Mouse (Mus musculus) skeletal muscle tissue, postnatal 0 days (tissue): ENCODE measurements around the gene Cxcl10. TPM values are rescaled to one million over a fixed set of nuclear protein-coding genes. Genes with fewer than 3 reads are reported as not detected.

Source experiments
- polyA plus RNA-seq: library from polyadenylated mRNA; unstranded; fragments of >200 nt; fragmentation: Nextera tagmentation; extraction: Ambion mirVana; gene quantifications from 2 replicates; pipeline ENCODE4 v1.2.1, GENCODE M21; 2015

The Cxcl10 gene
- 1.9 TPM in 2 replicates for polyA plus RNA-seq

GRCm38 (mm10) chr5:92348794-92349413 is at the start of gene Cxcl10:
Gene Cxcl10, minus strand, starts transcription at chr5:92348889.

GRCm38 (mm10) chr5:92331635-92332338 is 16.9 kb downstream of the Cxcl10 start, which contains the start of gene Art3:
Gene Art3, plus strand, starts transcription at chr5:92331827.

GRCm38 (mm10) chr5:92327929-92328328 is 20.8 kb downstream of the Cxcl10 start, which contains the start of gene Cxcl9:
Gene Cxcl9, minus strand, starts transcription at chr5:92328079.

GRCm38 (mm10) chr5:92309681-92310511 is 38.8 kb downstream of the Cxcl10 start, which contains the start of gene Sdad1:
Gene Sdad1, minus strand, starts transcription at chr5:92310479.

Other genes with a start within 250 kb of the Cxcl10 start
- gene Uso1, start 211.0 kb downstream of the Cxcl10 start, polyA plus RNA-seq = 35.9 and 40.6 TPM in 2 replicates
- not detected in 2 replicates for gene U90926, start 133.5 kb downstream of the Cxcl10 start, polyA plus RNA-seq
- not detected in 2 replicates for gene Ppef2, start 92.6 kb downstream of the Cxcl10 start, polyA plus RNA-seq
- 7.8 and 12.9 TPM in 2 replicates for gene Naaa, start 70.7 kb downstream of the Cxcl10 start, polyA plus RNA-seq
- 18.8 and 19.3 TPM in 2 replicates for gene Sdad1, start 38.4 kb downstream of the Cxcl10 start, polyA plus RNA-seq
- 9.6 and 10.4 TPM in 2 replicates for gene Cxcl9, start 20.8 kb downstream of the Cxcl10 start, polyA plus RNA-seq
- gene Art3, start 17.1 kb downstream of the Cxcl10 start, polyA plus RNA-seq = 301 and 349 TPM in 2 replicates
- gene Nup54, start 86.3 kb upstream of the Cxcl10 start, polyA plus RNA-seq = 15.7 and 17.7 TPM in 2 replicates
- gene Scarb2, start 157.9 kb upstream of the Cxcl10 start, polyA plus RNA-seq = 27.0 and 28.4 TPM in 2 replicates
- not detected in 2 replicates for gene Fam47e, start 206.2 kb upstream of the Cxcl10 start, polyA plus RNA-seq